Mouse (Mus musculus) small intestine, adult 2 months (tissue): ENCODE data around the gene Fam161b. TPM values are rescaled to one million over a fixed set of nuclear protein-coding genes. Genes with fewer than 3 reads are reported as not detected.

ENCODE experiments used
- H3K27ac ChIP-seq: fragments of 200-500 bp; 2 replicates; pipeline ENCODE4 v1.5.1; 2012; ENCODE audit warnings: low read depth, low read length, control low read depth, inconsistent platforms; ENCODE audit not compliant: insufficient read depth
- H3K27me3 ChIP-seq: fragments of 200-500 bp; 2 replicates; pipeline ENCODE4 v1.6.1; 2012; ENCODE audit warnings: mild to moderate bottlenecking, moderate library complexity, low read length, inconsistent platforms; ENCODE audit not compliant: control insufficient read depth, insufficient read depth
- H3K36me3 ChIP-seq: fragments of 200-500 bp; 2 replicates; pipeline ENCODE4 v1.6.1; 2012; ENCODE audit warnings: mild to moderate bottlenecking, low read length, control low read depth, inconsistent platforms; ENCODE audit not compliant: control insufficient read depth, insufficient read depth
- H3K4me1 ChIP-seq: fragments of 200-500 bp; 2 replicates; pipeline ENCODE4 v1.6.1; 2012; ENCODE audit warnings: low read length, inconsistent platforms, mixed read lengths; ENCODE audit not compliant: control insufficient read depth, insufficient read depth, insufficient read length
- H3K4me3 ChIP-seq: fragments of 200-500 bp; 2 replicates; pipeline ENCODE4 v1.5.1; 2012; ENCODE audit warnings: low read depth, mild to moderate bottlenecking, control low read depth, inconsistent platforms, low read length, moderate library complexity
- CTCF ChIP-seq: fragments of 200-500 bp; IDR thresholded peaks from 2 replicates; pipeline ENCODE4 v1.5.1; 2012; ENCODE audit warnings: low read depth, mild to moderate bottlenecking, control low read depth, inconsistent platforms, low read length, moderate library complexity, mixed read lengths; ENCODE audit not compliant: insufficient replicate concordance, insufficient read length; ENCODE audit errors: extremely low read depth
- POLR2A ChIP-seq: fragments of 200-500 bp; IDR thresholded peaks from 2 replicates; pipeline ENCODE4 v1.6.1; 2012; ENCODE audit warnings: low read depth, mild to moderate bottlenecking, control low read depth, inconsistent platforms, low read length, moderate library complexity
- WGBS: fragments of 180-500 bp; shearing (Covaris S2); methylation state at CpG from one replicate; pipeline ENCODE4 v1.1.7; 2018; 5-methylcytosine and 5-hydroxymethylcytosine counted together
- polyA plus RNA-seq: library from polyadenylated mRNA; depleted of rRNA; stranded (reverse); fragments of >200 nt; gene quantifications from 2 replicates; pipeline ENCODE4 v1.2.3, GENCODE M21; 2012

The Fam161b gene
- polyA plus RNA-seq, 1 experiment, result 0.14 TPM

DNA sequence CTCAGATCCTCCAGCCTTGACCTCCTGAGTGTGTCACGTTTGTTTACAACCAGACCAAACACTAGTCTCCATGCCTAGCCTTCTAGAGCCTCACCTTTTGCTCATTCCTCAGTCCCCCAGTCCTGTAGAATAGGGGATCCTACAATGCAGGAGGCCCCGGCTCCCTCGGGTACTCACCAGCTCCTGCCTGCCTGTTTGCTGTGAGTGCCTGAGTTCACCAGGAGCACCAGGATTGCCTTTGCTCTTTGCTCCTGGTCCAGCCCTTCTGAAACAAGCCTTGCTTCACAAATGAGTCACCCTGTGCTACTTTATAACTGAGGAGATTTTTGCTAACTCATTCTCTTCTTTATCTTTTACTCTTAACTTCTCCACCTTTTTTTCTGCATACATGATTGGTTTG lies 39.0 kb upstream of the Fam161b start:
- Histone ChIP-seq H3K4me3 (peak overlapping the region; percentile 40), H3K4me1 (peaks cover 9% of the 10 kb centered on the region; the same call in 1 of the 2 replicates), H3K27ac (peak overlapping the region; percentile 97), H3K27me3 (no peaks in the 10 kb centered on the region), H3K36me3 (peaks cover 7% of the 10 kb centered on the region)
- 16% methylated on average over 3 of the region's 3 CpGs for WGBS
- TF ChIP-seq POLR2A (peak; percentile 67; the same call in 1 of the 2 replicates), CTCF (no peak)

DNA sequence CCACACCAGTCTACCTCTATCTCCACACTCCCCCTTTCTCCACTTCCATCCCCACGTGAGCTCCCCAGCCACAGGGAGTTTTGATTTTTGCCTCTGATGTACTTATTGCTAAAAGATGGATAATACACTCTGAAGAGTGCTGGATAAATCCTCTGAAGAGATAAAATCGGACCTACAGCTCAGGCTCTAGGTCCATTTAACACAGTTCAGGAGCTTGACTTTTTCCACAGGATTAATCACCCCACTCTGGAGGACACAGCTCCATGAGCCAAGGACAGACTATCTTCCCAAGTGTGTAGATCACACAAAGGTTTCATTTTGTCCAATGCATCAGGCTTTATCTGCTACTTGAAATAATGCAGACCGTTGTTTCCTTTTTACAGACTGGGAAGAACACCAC lies 38.4 kb upstream of the Fam161b start:
- Histone ChIP-seq H3K27me3 (no peaks in the 10 kb centered on the region), H3K4me1 (peaks cover 9% of the 10 kb centered on the region; the same call in 1 of the 2 replicates), H3K27ac (peak overlapping the region; percentile 97), H3K36me3 (peaks cover 12% of the 10 kb centered on the region), H3K4me3 (peak overlapping the region; percentile 57)
- TF ChIP-seq POLR2A (no peak), CTCF (no peak)
- 36% methylated on average over 3 of the region's 3 CpGs for WGBS

DNA sequence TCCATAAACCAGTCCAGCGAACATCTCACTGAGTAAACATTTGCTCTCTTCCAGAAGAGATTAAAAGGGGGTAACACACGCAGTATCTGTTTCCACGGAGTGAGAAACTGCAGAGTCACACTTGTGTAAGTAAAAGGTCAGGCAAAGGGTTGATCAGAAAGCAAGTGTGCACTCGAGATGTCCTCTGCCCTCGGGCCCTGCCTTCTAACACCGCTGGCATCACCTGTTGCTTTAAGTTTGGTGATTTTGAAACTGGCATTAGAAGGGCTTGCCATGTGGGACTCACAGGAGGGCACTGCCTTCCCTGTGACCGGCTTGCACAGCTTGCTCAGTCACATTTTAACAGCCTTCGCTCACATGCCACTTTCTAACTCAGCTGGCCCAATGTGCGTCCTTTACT lies 38.0 kb upstream of the Fam161b start:
- H3K4me1 ChIP-seq, result peaks cover 9% of the 10 kb centered on the region; the same call in 1 of the 2 replicates
- peaks cover 13% of the 10 kb centered on the region for H3K36me3 ChIP-seq
- peak overlapping the region; percentile 97 for H3K27ac ChIP-seq
- no peaks in the 10 kb centered on the region for H3K27me3 ChIP-seq
- peak overlapping the region; percentile 57 for H3K4me3 ChIP-seq
- WGBS, result 27% methylated on average over 9 of the region's 9 CpGs
- no peak; the same call in 1 of the 2 replicates for TF ChIP-seq POLR2A
- TF ChIP-seq CTCF, result no peak

DNA sequence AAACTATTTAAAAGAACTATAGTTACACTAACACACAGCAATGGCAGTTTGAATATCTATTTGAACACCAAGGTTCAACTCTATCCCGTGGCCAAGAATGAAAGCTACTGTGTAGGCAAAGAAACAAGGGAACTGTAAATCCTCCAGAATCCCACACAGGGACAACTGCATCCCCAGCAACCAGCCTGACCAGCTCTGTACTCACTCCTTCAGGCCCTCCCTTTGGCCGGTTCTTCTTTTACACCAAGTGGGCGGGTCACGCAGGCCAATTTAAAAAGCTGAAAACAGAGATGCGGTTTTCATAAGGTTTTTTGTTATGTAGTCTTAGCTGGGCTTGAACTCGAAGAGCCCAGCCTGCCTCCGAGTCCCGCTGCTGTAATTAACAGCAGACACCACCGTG lies 37.5 kb upstream of the Fam161b start:
- Histone ChIP-seq H3K36me3 (peaks cover 16% of the 10 kb centered on the region), H3K27me3 (no peaks in the 10 kb centered on the region), H3K27ac (peak overlapping the region; percentile 97), H3K4me3 (peak overlapping the region; percentile 57), H3K4me1 (peaks cover 9% of the 10 kb centered on the region; the same call in 1 of the 2 replicates)
- 48% methylated on average over 9 of the region's 9 CpGs for WGBS
- TF ChIP-seq CTCF (no peak), POLR2A (no peak)

DNA sequence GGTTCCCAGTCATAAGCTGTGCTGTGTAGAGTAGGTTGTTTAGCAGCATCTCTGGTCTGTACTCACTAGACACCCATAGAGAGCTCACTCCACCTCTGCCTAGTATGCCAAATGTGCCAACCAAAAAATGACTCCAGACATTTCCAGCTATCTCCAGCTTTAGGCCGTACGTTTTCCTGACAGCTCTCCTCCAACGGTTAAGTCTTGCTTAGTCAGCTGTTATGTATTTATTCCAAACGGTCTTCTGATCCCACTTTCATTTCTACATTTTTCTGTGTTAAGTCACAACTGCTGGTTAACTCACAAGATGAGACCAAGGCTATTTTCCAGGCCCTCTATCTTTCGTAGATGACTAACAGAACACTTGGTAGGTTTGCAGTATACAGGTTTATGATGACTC lies 37.0 kb upstream of the Fam161b start:
- Histone ChIP-seq H3K27ac (no peak overlapping the region), H3K4me1 (peaks cover 7% of the 10 kb centered on the region; the same call in 1 of the 2 replicates), H3K4me3 (no peak overlapping the region), H3K36me3 (peaks cover 19% of the 10 kb centered on the region), H3K27me3 (no peaks in the 10 kb centered on the region)
- 76% methylated on average over 5 of the region's 5 CpGs for WGBS
- TF ChIP-seq POLR2A (no peak), CTCF (no peak)

DNA sequence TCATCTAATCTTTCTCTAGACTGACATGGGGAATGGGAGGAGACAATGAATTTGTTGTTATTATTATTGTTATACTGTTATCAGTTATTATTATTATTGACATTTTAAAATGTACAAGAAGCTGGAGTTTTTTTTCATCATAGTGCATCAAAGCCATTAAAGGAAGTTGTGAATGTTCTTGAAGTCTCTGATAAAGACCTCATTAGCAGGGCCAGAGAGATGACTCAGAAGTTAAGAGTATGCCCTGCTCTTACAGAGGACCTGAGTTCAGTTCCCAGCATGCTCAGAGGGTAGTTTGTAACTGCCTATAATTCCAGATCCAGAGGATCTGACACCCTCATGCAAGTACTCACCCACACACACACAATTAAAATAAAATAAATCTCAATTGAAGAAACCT lies 36.1 kb upstream of the Fam161b start:
- Histone ChIP-seq H3K4me1 (peaks cover 7% of the 10 kb centered on the region; the same call in 1 of the 2 replicates), H3K4me3 (no peak overlapping the region), H3K27ac (no peak overlapping the region), H3K36me3 (peaks cover 22% of the 10 kb centered on the region), H3K27me3 (no peaks in the 10 kb centered on the region)
- TF ChIP-seq CTCF (no peak), POLR2A (no peak)

DNA sequence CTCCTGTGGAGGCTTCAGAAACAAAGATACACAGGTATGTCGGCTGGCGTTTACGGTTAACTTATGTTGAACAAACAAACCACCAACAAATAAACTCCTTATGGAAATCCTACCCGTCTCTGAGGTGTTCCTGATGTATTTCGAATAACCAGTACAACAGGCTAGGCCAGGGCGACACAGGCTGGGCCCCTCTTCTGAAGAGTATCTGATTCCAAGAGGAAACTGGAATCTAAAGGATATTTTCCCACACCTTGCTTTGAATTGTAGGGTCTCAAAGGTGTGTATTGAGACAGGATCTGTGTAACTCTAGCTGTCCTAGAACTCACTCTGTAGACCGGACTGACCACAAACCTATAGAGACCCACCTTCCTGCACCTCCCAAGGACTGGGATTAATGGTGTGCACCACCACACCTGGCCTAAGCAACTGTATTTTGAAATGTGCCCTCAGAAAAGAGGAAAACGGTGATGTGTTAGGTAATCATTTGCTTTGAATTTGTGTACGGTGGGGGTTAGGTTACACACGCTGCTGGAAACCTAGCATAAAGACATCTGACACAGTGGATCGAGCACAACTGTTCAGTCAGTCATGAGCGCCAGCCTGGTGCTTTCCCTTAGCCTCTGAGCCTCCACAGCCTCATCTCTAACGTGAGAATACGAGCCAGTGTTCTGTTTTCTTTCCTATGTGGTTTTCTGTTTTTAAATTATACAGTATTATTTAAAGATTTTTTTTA lies 35.5 kb upstream of the Fam161b start:
- 91% methylated on average over 14 of the region's 14 CpGs for WGBS
- TF ChIP-seq POLR2A (no peak), CTCF (no peak)
- Histone ChIP-seq H3K27ac (no peak overlapping the region), H3K27me3 (no peaks in the 10 kb centered on the region), H3K4me3 (no peak overlapping the region), H3K36me3 (peaks cover 27% of the 10 kb centered on the region), H3K4me1 (peaks cover 3% of the 10 kb centered on the region; the same call in 1 of the 2 replicates)

DNA sequence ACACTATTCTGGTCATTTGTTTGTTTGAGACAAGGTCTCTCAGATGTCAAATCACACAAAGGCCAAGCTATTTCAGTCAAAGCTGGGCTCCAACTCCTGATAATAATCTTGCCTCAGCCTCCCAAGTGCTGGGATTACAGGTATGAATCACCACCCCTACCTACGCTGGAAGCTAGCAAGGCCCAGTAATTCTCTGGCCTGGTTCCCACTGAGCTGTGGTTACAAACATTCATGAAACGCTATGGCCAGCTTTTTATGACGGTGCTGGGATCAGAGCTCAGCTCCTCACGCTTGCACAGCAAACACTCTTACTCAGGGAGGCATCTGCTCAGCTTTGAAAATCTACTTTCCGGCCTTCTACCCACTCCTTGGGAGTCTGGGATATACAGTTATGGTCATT lies 32.2 kb upstream of the Fam161b start:
- Histone ChIP-seq H3K27me3 (no peaks in the 10 kb centered on the region), H3K4me3 (no peak overlapping the region), H3K4me1 (no peaks in the 10 kb centered on the region; the same call in 1 of the 2 replicates), H3K27ac (no peak overlapping the region), H3K36me3 (peaks cover 37% of the 10 kb centered on the region)
- WGBS, result 50% methylated on average over 5 of the region's 5 CpGs
- no peak for TF ChIP-seq POLR2A
- no peak for TF ChIP-seq CTCF
